Mouse (Mus musculus): ENCODE results near the gene Gm11541. TPM values are rescaled to one million over a fixed set of nuclear protein-coding genes. Genes with fewer than 3 reads are reported as not detected.

Gm11541 gene
- polyA plus RNA-seq, 1 experiment from 2014 or later: 0.15 TPM

- 25% methylated on average over 5 of the region's 5 CpGs for WGBS
- H3K27me3 ChIP-seq (ENCODE audit: control insufficient read depth, insufficient read depth, low read length): no peaks in the 10 kb centered on the region
- no peak overlapping the region for H3K27ac ChIP-seq (replicated peaks)
- no peak overlapping the region for H3K9ac ChIP-seq (ENCODE audit: low read length)
- ATAC-seq (ENCODE audit: low FRiP score, low TSS enrichment) (0 out of 2 replicates have a peak, but pooled peaks have one; percentile 43), DNase-seq (ENCODE audit: low spot score) (peak; percentile 64)
- no peak overlapping the region for H3K4me3 ChIP-seq (ENCODE audit: low read depth, low read length)
- H3K4me2 ChIP-seq (replicated peaks; ENCODE audit: low read depth): no peak overlapping the region
- peak; percentile 94 for TF ChIP-seq CTCF (IDR thresholded peaks at IDR 0.05; ENCODE audit: low read depth)
- no peak for TF ChIP-seq EP300 (optimal IDR thresholded peaks at IDR 0.05)
- no peaks in the 10 kb centered on the region for H3K9me3 ChIP-seq (ENCODE audit: control insufficient read depth, low read length)
- H3K4me1 ChIP-seq (replicated peaks; ENCODE audit: control insufficient read depth, insufficient read depth): no peaks in the 10 kb centered on the region
- H3K36me3 ChIP-seq (ENCODE audit: control insufficient read depth, insufficient read depth, low read length): no peaks in the 10 kb centered on the region
These were observed 26.0 kb upstream of the Gm11541 start for GRCm38 (mm10) chr11:94730261-94730660.

GRCm38 (mm10) chr11:94729565-94729964 lies 25.3 kb upstream of the Gm11541 start:
- no peak for TF ChIP-seq EP300 (optimal IDR thresholded peaks at IDR 0.05)
- peak; percentile 45 for TF ChIP-seq CTCF (IDR thresholded peaks at IDR 0.05; ENCODE audit: low read depth)
- ATAC-seq (ENCODE audit: low FRiP score, low TSS enrichment) (no peak), DNase-seq (ENCODE audit: low spot score) (no peak)
- H3K27me3 ChIP-seq (ENCODE audit: control insufficient read depth, insufficient read depth, low read length): no peaks in the 10 kb centered on the region
- H3K4me3 ChIP-seq (ENCODE audit: low read depth, low read length): no peak overlapping the region
- 35% methylated on average over 4 of the region's 4 CpGs for WGBS
- H3K4me1 ChIP-seq (replicated peaks; ENCODE audit: control insufficient read depth, insufficient read depth): no peaks in the 10 kb centered on the region
- no peak overlapping the region for H3K27ac ChIP-seq (replicated peaks)
- no peak overlapping the region for H3K9ac ChIP-seq (ENCODE audit: low read length)
- no peaks in the 10 kb centered on the region for H3K36me3 ChIP-seq (ENCODE audit: control insufficient read depth, insufficient read depth, low read length)
- no peaks in the 10 kb centered on the region for H3K9me3 ChIP-seq (ENCODE audit: control insufficient read depth, low read length)
- no peak overlapping the region for H3K4me2 ChIP-seq (replicated peaks; ENCODE audit: low read depth)

- H3K9me3 ChIP-seq (ENCODE audit: control insufficient read depth, low read length): no peaks in the 10 kb centered on the region
- no peak for TF ChIP-seq CTCF (IDR thresholded peaks at IDR 0.05; ENCODE audit: low read depth)
- TF ChIP-seq EP300 (optimal IDR thresholded peaks at IDR 0.05): no peak
- H3K27me3 ChIP-seq (ENCODE audit: control insufficient read depth, insufficient read depth, low read length): no peaks in the 10 kb centered on the region
- ATAC-seq (ENCODE audit: low FRiP score, low TSS enrichment) (no peak), DNase-seq (ENCODE audit: low spot score) (no peak)
- no peak overlapping the region for H3K4me3 ChIP-seq (ENCODE audit: low read depth, low read length)
- H3K9ac ChIP-seq (ENCODE audit: low read length): no peak overlapping the region
- H3K36me3 ChIP-seq (ENCODE audit: control insufficient read depth, insufficient read depth, low read length): no peaks in the 10 kb centered on the region
- WGBS: 82% methylated on average over 3 of the region's 3 CpGs
- no peak overlapping the region for H3K27ac ChIP-seq (replicated peaks)
- H3K4me2 ChIP-seq (replicated peaks; ENCODE audit: low read depth): no peak overlapping the region
- H3K4me1 ChIP-seq (replicated peaks; ENCODE audit: control insufficient read depth, insufficient read depth): no peaks in the 10 kb centered on the region
These were observed 24.2 kb upstream of the Gm11541 start for GRCm38 (mm10) chr11:94728545-94728944.

GRCm38 (mm10) chr11:94727306-94727705 lies 23.0 kb upstream of the Gm11541 start:
- Histone ChIP-seq H3K4me3 (ENCODE audit: low read depth, low read length) (no peak overlapping the region), H3K9ac (ENCODE audit: low read length) (no peak overlapping the region), H3K36me3 (ENCODE audit: control insufficient read depth, insufficient read depth, low read length) (no peaks in the 10 kb centered on the region), H3K27me3 (ENCODE audit: control insufficient read depth, insufficient read depth, low read length) (no peaks in the 10 kb centered on the region), H3K4me1 (replicated peaks; ENCODE audit: control insufficient read depth, insufficient read depth) (no peaks in the 10 kb centered on the region), H3K9me3 (ENCODE audit: control insufficient read depth, low read length) (no peaks in the 10 kb centered on the region), H3K4me2 (replicated peaks; ENCODE audit: low read depth) (no peak overlapping the region), H3K27ac (replicated peaks) (no peak overlapping the region)
- DNase-seq (ENCODE audit: low spot score) (no peak), ATAC-seq (ENCODE audit: low FRiP score, low TSS enrichment) (no peak)
- 83% methylated on average over 3 of the region's 3 CpGs for WGBS
- no peak for TF ChIP-seq CTCF (IDR thresholded peaks at IDR 0.05; ENCODE audit: low read depth)

GRCm38 (mm10) chr11:94719216-94719615 lies 14.9 kb upstream of the Gm11541 start:
- ATAC-seq (ENCODE audit: low FRiP score, low TSS enrichment): no peak
- Histone ChIP-seq H3K9me3 (ENCODE audit: control insufficient read depth, low read length) (no peaks in the 10 kb centered on the region), H3K27me3 (ENCODE audit: control insufficient read depth, insufficient read depth, low read length) (no peaks in the 10 kb centered on the region), H3K9ac (ENCODE audit: low read length) (no peak overlapping the region), H3K4me1 (replicated peaks; ENCODE audit: control insufficient read depth, insufficient read depth) (no peaks in the 10 kb centered on the region), H3K27ac (replicated peaks) (no peak overlapping the region), H3K36me3 (ENCODE audit: control insufficient read depth, insufficient read depth, low read length) (no peaks in the 10 kb centered on the region), H3K4me2 (replicated peaks; ENCODE audit: low read depth) (no peak overlapping the region), H3K4me3 (ENCODE audit: low read depth, low read length) (no peak overlapping the region)
- no peak for DNase-seq (ENCODE audit: low spot score)
- 73% methylated on average over 2 of the region's 2 CpGs for WGBS
- TF ChIP-seq EP300 (optimal IDR thresholded peaks at IDR 0.05) (no peak), CTCF (IDR thresholded peaks at IDR 0.05; ENCODE audit: low read depth) (no peak)

- no peaks in the 10 kb centered on the region for H3K27me3 ChIP-seq (ENCODE audit: control insufficient read depth, insufficient read depth, low read length)
- no peaks in the 10 kb centered on the region for H3K9me3 ChIP-seq (ENCODE audit: control insufficient read depth, low read length)
- DNase-seq (ENCODE audit: low spot score) (no peak), ATAC-seq (ENCODE audit: low FRiP score, low TSS enrichment) (no peak)
- H3K36me3 ChIP-seq (ENCODE audit: control insufficient read depth, insufficient read depth, low read length): no peaks in the 10 kb centered on the region
- TF ChIP-seq EP300 (optimal IDR thresholded peaks at IDR 0.05): no peak
- no peak for TF ChIP-seq CTCF (IDR thresholded peaks at IDR 0.05; ENCODE audit: low read depth)
- no peak overlapping the region for H3K4me3 ChIP-seq (ENCODE audit: low read depth, low read length)
- no peak overlapping the region for H3K4me2 ChIP-seq (replicated peaks; ENCODE audit: low read depth)
- H3K27ac ChIP-seq (replicated peaks): no peak overlapping the region
- H3K4me1 ChIP-seq (replicated peaks; ENCODE audit: control insufficient read depth, insufficient read depth): no peaks in the 10 kb centered on the region
- no peak overlapping the region for H3K9ac ChIP-seq (ENCODE audit: low read length)
- 86% methylated on average over 7 of the region's 7 CpGs for WGBS
These were observed 14.0 kb upstream of the Gm11541 start for GRCm38 (mm10) chr11:94718113-94718909.

All from stomach, postnatal 0 days (tissue).